Mouse (Mus musculus) heart, embryonic 10.5 days (tissue): Measurements from ENCODE around the gene Galnt5. TPM values are rescaled to one million over a fixed set of nuclear protein-coding genes. Genes with fewer than 3 reads are reported as not detected.

Experiments
- DNase-seq: peaks from one replicate; pipeline ENCODE4 v3.0.0-alpha.2; 2017; ENCODE audit warnings: low spot score
- H3K27ac ChIP-seq: fragments of 300-500 bp; sonication (generic); 2 replicates; pipeline ENCODE4 v1.5.1; 2016; ENCODE audit warnings: mild to moderate bottlenecking
- H3K27me3 ChIP-seq: fragments of 300-500 bp; sonication (generic); 2 replicates; pipeline ENCODE4 v1.6.1; 2016; ENCODE audit warnings: mild to moderate bottlenecking; ENCODE audit not compliant: poor library complexity, insufficient read depth, severe bottlenecking
- H3K36me3 ChIP-seq: fragments of 300-500 bp; sonication (generic); 2 replicates; pipeline ENCODE4 v1.6.1; 2016; ENCODE audit warnings: mild to moderate bottlenecking, moderate library complexity
- H3K4me1 ChIP-seq: fragments of 300-500 bp; sonication (generic); 2 replicates; pipeline ENCODE4 v1.6.1; 2016; ENCODE audit warnings: mild to moderate bottlenecking
- H3K4me3 ChIP-seq: fragments of 300-500 bp; sonication (generic); 2 replicates; pipeline ENCODE4 v1.5.1; 2016; ENCODE audit warnings: mild to moderate bottlenecking, moderate library complexity
- H3K9me3 ChIP-seq: fragments of 300-500 bp; sonication (generic); 2 replicates; pipeline ENCODE4 v1.6.1; 2016; ENCODE audit warnings: mild to moderate bottlenecking, moderate library complexity
- WGBS: fragments of 180-500 bp; shearing (Covaris S2); methylation state at CpG from one replicate; pipeline ENCODE4 v1.1.7; 2016; 5-methylcytosine and 5-hydroxymethylcytosine counted together
- polyA plus RNA-seq: library from polyadenylated mRNA; unstranded; fragments of >200 nt; fragmentation: Nextera tagmentation; extraction: Ambion mirVana; gene quantifications from 2 replicates; pipeline ENCODE4 v1.2.1, GENCODE M21; 2016

The Galnt5 gene
- polyA plus RNA-seq: 0.05 and 0.15 TPM in 2 replicates

- peak within 1 kb of the TSS; percentile 42; the same call in 1 of the 2 replicates for H3K27ac ChIP-seq
Measured at GRCm38 (mm10) chr2:57997752-57998430, at the start of gene Galnt5. TSS of gene Galnt5 (plus strand) at chr2:57997884.

GRCm38 (mm10) chr2:57951620-57952019 lies 46.1 kb upstream of the Galnt5 start:
- H3K36me3 ChIP-seq: no peaks in the 10 kb centered on the region
- WGBS: 72% methylated on average over 2 of the region's 2 CpGs
- H3K4me3 ChIP-seq: no peak overlapping the region
- no peaks in the 10 kb centered on the region for H3K27me3 ChIP-seq
- no peaks in the 10 kb centered on the region for H3K9me3 ChIP-seq
- DNase-seq: no peak
- no peak overlapping the region for H3K27ac ChIP-seq
- no peaks in the 10 kb centered on the region for H3K4me1 ChIP-seq

More at GRCm38 (mm10) chr2:57997752-57998430, at the start of gene Galnt5:
- Histone ChIP-seq H3K36me3 (no peaks in the 10 kb centered on the region), H3K27me3 (no peaks in the 10 kb centered on the region), H3K9me3 (no peaks in the 10 kb centered on the region), H3K4me1 (peaks cover 11% of the 10 kb centered on the region), H3K4me3 (peak within 1 kb of the TSS; percentile 44)
- WGBS: 46% methylated on average over 12 of the region's 12 CpGs
- no peak for DNase-seq

- H3K9me3 ChIP-seq: no peaks in the 10 kb centered on the region
- no peak overlapping the region for H3K27ac ChIP-seq
- no peaks in the 10 kb centered on the region for H3K4me1 ChIP-seq
- no peak overlapping the region for H3K4me3 ChIP-seq
- WGBS: 72% methylated on average over 5 of the region's 5 CpGs
- no peaks in the 10 kb centered on the region for H3K36me3 ChIP-seq
- no peaks in the 10 kb centered on the region for H3K27me3 ChIP-seq
- DNase-seq: no peak
Measured at GRCm38 (mm10) chr2:57960786-57961185, 36.9 kb upstream of the Galnt5 start.

- no peaks in the 10 kb centered on the region for H3K9me3 ChIP-seq
- no peaks in the 10 kb centered on the region for H3K36me3 ChIP-seq
- no peak overlapping the region for H3K27ac ChIP-seq
- no peak overlapping the region for H3K4me3 ChIP-seq
- no peak for DNase-seq
- no peaks in the 10 kb centered on the region for H3K27me3 ChIP-seq
- H3K4me1 ChIP-seq: no peaks in the 10 kb centered on the region
Measured at GRCm38 (mm10) chr2:57982248-57982647, 15.4 kb upstream of the Galnt5 start.

- no peak for DNase-seq
- 85% methylated on average over 2 of the region's 2 CpGs for WGBS
- no peaks in the 10 kb centered on the region for H3K27me3 ChIP-seq
- no peak overlapping the region for H3K27ac ChIP-seq
- H3K36me3 ChIP-seq: no peaks in the 10 kb centered on the region
- no peak overlapping the region for H3K4me3 ChIP-seq
- no peaks in the 10 kb centered on the region for H3K9me3 ChIP-seq
- H3K4me1 ChIP-seq: no peaks in the 10 kb centered on the region
Measured at GRCm38 (mm10) chr2:57991084-57991483, 6.6 kb upstream of the Galnt5 start.

GRCm38 (mm10) chr2:58001497-58001896 lies 3.8 kb downstream of the Galnt5 start:
- Histone ChIP-seq H3K4me3 (no peak overlapping the region), H3K9me3 (no peaks in the 10 kb centered on the region), H3K4me1 (peaks cover 11% of the 10 kb centered on the region), H3K27me3 (no peaks in the 10 kb centered on the region), H3K27ac (no peak overlapping the region), H3K36me3 (no peaks in the 10 kb centered on the region)
- 62% methylated on average over 3 of the region's 3 CpGs for WGBS
- no peak for DNase-seq

- Histone ChIP-seq H3K36me3 (no peaks in the 10 kb centered on the region), H3K9me3 (no peaks in the 10 kb centered on the region), H3K4me1 (no peaks in the 10 kb centered on the region), H3K4me3 (no peak overlapping the region), H3K27me3 (no peaks in the 10 kb centered on the region), H3K27ac (no peak overlapping the region)
- DNase-seq: no peak
- 80% methylated on average over 5 of the region's 5 CpGs for WGBS
Measured at GRCm38 (mm10) chr2:58007081-58007480, 9.4 kb downstream of the Galnt5 start.

GRCm38 (mm10) chr2:58023556-58023955 lies 25.9 kb downstream of the Galnt5 start:
- no peak overlapping the region for H3K27ac ChIP-seq
- no peaks in the 10 kb centered on the region for H3K27me3 ChIP-seq
- no peak overlapping the region for H3K4me3 ChIP-seq
- no peak for DNase-seq
- H3K36me3 ChIP-seq: no peaks in the 10 kb centered on the region
- no peaks in the 10 kb centered on the region for H3K4me1 ChIP-seq
- H3K9me3 ChIP-seq: no peaks in the 10 kb centered on the region
- 83% methylated on average over 6 of the region's 6 CpGs for WGBS

- no peaks in the 10 kb centered on the region for H3K4me1 ChIP-seq
- WGBS: 80% methylated on average over 5 of the region's 5 CpGs
- H3K27me3 ChIP-seq: no peaks in the 10 kb centered on the region
- H3K9me3 ChIP-seq: no peaks in the 10 kb centered on the region
- no peak overlapping the region for H3K4me3 ChIP-seq
- no peak for DNase-seq
- no peak overlapping the region for H3K27ac ChIP-seq
- no peaks in the 10 kb centered on the region for H3K36me3 ChIP-seq
Measured at GRCm38 (mm10) chr2:58026740-58027139, 29.1 kb downstream of the Galnt5 start.

- DNase-seq: no peak
Measured at GRCm38 (mm10) chr2:58029404-58029803, 31.7 kb downstream of the Galnt5 start.

GRCm38 (mm10) chr2:58031431-58031830 lies 33.7 kb downstream of the Galnt5 start:
- Histone ChIP-seq H3K9me3 (no peaks in the 10 kb centered on the region), H3K4me1 (no peaks in the 10 kb centered on the region), H3K27ac (no peak overlapping the region), H3K4me3 (no peak overlapping the region), H3K27me3 (no peaks in the 10 kb centered on the region), H3K36me3 (no peaks in the 10 kb centered on the region)
- DNase-seq: no peak
- WGBS: 82% methylated on average over 3 of the region's 3 CpGs

More at GRCm38 (mm10) chr2:58029404-58029803, 31.7 kb downstream of the Galnt5 start:
- H3K9me3 ChIP-seq: no peaks in the 10 kb centered on the region
- no peaks in the 10 kb centered on the region for H3K4me1 ChIP-seq
- H3K4me3 ChIP-seq: no peak overlapping the region
- 33% methylated on average over 7 of the region's 7 CpGs for WGBS
- H3K36me3 ChIP-seq: no peaks in the 10 kb centered on the region
- no peak overlapping the region for H3K27ac ChIP-seq
- H3K27me3 ChIP-seq: no peaks in the 10 kb centered on the region

- H3K9me3 ChIP-seq: no peaks in the 10 kb centered on the region
- H3K4me3 ChIP-seq: no peak overlapping the region
- no peaks in the 10 kb centered on the region for H3K4me1 ChIP-seq
- no peak overlapping the region for H3K27ac ChIP-seq
- no peaks in the 10 kb centered on the region for H3K27me3 ChIP-seq
- no peak for DNase-seq
- 50% methylated on average over 4 of the region's 4 CpGs for WGBS
- no peaks in the 10 kb centered on the region for H3K36me3 ChIP-seq
Measured at GRCm38 (mm10) chr2:58035635-58036034, 38.0 kb downstream of the Galnt5 start.

- Histone ChIP-seq H3K9me3 (no peaks in the 10 kb centered on the region), H3K27ac (no peak overlapping the region), H3K4me3 (no peak overlapping the region), H3K27me3 (no peaks in the 10 kb centered on the region), H3K4me1 (no peaks in the 10 kb centered on the region), H3K36me3 (no peaks in the 10 kb centered on the region)
- WGBS: 76% methylated on average over 2 of the region's 2 CpGs
- DNase-seq: no peak
Measured at GRCm38 (mm10) chr2:58036926-58037325, 39.2 kb downstream of the Galnt5 start.

GRCm38 (mm10) chr2:58041867-58042266 lies 44.2 kb downstream of the Galnt5 start:
- Histone ChIP-seq H3K27ac (no peak overlapping the region), H3K36me3 (no peaks in the 10 kb centered on the region), H3K27me3 (no peaks in the 10 kb centered on the region), H3K4me1 (no peaks in the 10 kb centered on the region), H3K9me3 (no peaks in the 10 kb centered on the region), H3K4me3 (no peak overlapping the region)
- WGBS: 61% methylated on average over 7 of the region's 7 CpGs
- DNase-seq: peak; percentile 76
